Mouse (Mus musculus): ENCODE data around the gene Tsga10.

Gene Tsga10

GRCm38 (mm10) chr1:37866286-37866685 lies at the start of gene Tsga10:
Tsga10 (minus strand) TSS chr1:37866429.
- DNase-seq: no peak

GRCm38 (mm10) chr1:37912751-37913150 lies 46.5 kb upstream of the Tsga10 start:
- DNase-seq: no peak

GRCm38 (mm10) chr1:37903178-37903577 lies 36.9 kb upstream of the Tsga10 start:
- no peak for DNase-seq

GRCm38 (mm10) chr1:37900288-37900687 lies 34.1 kb upstream of the Tsga10 start:
- DNase-seq: no peak

- no peak for DNase-seq
Observed at GRCm38 (mm10) chr1:37899816-37900215, 33.6 kb upstream of the Tsga10 start.

GRCm38 (mm10) chr1:37894606-37895005 lies 28.4 kb upstream of the Tsga10 start:
- no peak for DNase-seq

- DNase-seq: no peak
Observed at GRCm38 (mm10) chr1:37891400-37891799, 25.2 kb upstream of the Tsga10 start.

- DNase-seq: peak; percentile 68 to 77
Observed at GRCm38 (mm10) chr1:37890025-37890652, 23.9 kb upstream of the Tsga10 start, which contains the start of the genes Mitd1 and Mrpl30. Mitd1 (minus strand) TSS chr1:37890411. Mrpl30 (plus strand) TSS chr1:37890477.

GRCm38 (mm10) chr1:37889206-37889605 lies 23.0 kb upstream of the Tsga10 start:
- DNase-seq: no peak

GRCm38 (mm10) chr1:37884451-37884850 lies 18.2 kb upstream of the Tsga10 start:
- no peak for DNase-seq

- no peak for DNase-seq
Observed at GRCm38 (mm10) chr1:37883411-37883810, 17.2 kb upstream of the Tsga10 start.

GRCm38 (mm10) chr1:37877736-37878460 lies 11.7 kb upstream of the Tsga10 start:
- no peak for DNase-seq

- DNase-seq: no peak
Observed at GRCm38 (mm10) chr1:37873157-37873556, 6.9 kb upstream of the Tsga10 start.

- DNase-seq: peak; percentile 64 to 79
Observed at GRCm38 (mm10) chr1:37872131-37873067, 6.2 kb upstream of the Tsga10 start.

- DNase-seq: no peak
Observed at GRCm38 (mm10) chr1:37871704-37872103, 5.5 kb upstream of the Tsga10 start, which contains the start of gene Lipt1. Lipt1 (plus strand) TSS chr1:37871738.

GRCm38 (mm10) chr1:37869362-37869761 lies 3.1 kb upstream of the Tsga10 start:
- no peak for DNase-seq

GRCm38 (mm10) chr1:37868640-37869039 lies 2.4 kb upstream of the Tsga10 start:
- no peak for DNase-seq

GRCm38 (mm10) chr1:37867684-37868322 lies 1.6 kb upstream of the Tsga10 start:
- DNase-seq: no peak

- DNase-seq: peak in 1 of 2 experiments; percentile 28
Observed at GRCm38 (mm10) chr1:37867056-37867455, 827 bp upstream of the Tsga10 start.

- DNase-seq: no peak
Observed at GRCm38 (mm10) chr1:37865401-37866215, 621 bp downstream of the Tsga10 start.
